In the genomic region with DNA sequence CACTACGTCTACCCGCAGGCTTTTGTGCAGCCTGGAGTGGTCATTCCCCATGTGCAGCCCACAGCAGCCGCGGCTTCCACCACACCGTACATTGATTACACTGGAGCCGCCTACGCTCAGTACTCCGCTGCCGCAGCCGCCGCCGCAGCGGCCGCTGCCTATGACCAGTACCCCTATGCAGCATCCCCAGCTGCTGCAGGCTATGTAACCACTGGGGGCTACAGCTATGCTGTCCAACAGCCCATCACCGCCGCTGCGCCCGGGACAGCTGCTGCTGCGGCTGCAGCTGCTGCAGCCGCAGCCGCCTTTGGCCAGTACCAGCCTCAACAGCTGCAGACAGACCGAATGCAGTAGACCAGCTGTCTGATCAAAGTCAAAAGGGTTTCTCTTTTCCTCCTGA, we compare ENCODE assay signal across 11 mouse cellular contexts. TPM values are rescaled to one million over a fixed set of nuclear protein-coding genes. Genes with fewer than 3 reads are reported as not detected.
DNase-seq lines count a peak whose midpoint lies in the region; ATAC-seq and TF ChIP-seq lines count a peak whose summit lies in the region.
"Had no signal": no experiment of that assay in that cellular context is flagged by ENCODE, and none has a peak within 500 bp of the region (broad histone marks: within the 10 kb centered on the region; RNA-seq: fewer than 3 reads in every experiment).

No protein-coding gene starts in this region.

- H3K36me3 ChIP-seq in heart, embryonic 10.5 days = peaks cover 32% of the 10 kb centered on the region
- H3K36me3 ChIP-seq in lung, embryonic 14.5 days (ENCODE audit: insufficient read depth) = no peaks in the 10 kb centered on the region
- 0 out of 2 replicates have a peak, but pooled peaks cover 3% of the 10 kb centered on the region for H3K36me3 ChIP-seq in neural tube, embryonic 14.5 days (ENCODE audit: control insufficient read depth, insufficient read depth, low read length)
- H3K36me3 ChIP-seq: embryonic facial prominence, embryonic 13.5 days had no signal

- no peak; the same call in 1 of the 2 replicates for ATAC-seq in lung, embryonic 14.5 days (ENCODE audit: insufficient read depth)
- ATAC-seq in neural tube, embryonic 14.5 days (ENCODE audit: low read depth) = no peak

- peak overlapping the region; percentile 33; the same call in 1 of the 2 replicates for H3K4me2 ChIP-seq in lung, embryonic 14.5 days
- peak overlapping the region; percentile 18; the same call in 1 of the 2 replicates for H3K4me2 ChIP-seq in neural tube, embryonic 14.5 days (ENCODE audit: low read depth, low read length)
- H3K4me2 ChIP-seq: embryonic facial prominence, embryonic 13.5 days had no signal

- peak overlapping the region; percentile 89 for H3K27ac ChIP-seq in heart, embryonic 10.5 days
- H3K27ac ChIP-seq in lung, embryonic 14.5 days (ENCODE audit: low read depth) = no peak overlapping the region
- no peak overlapping the region for H3K27ac ChIP-seq in neural tube, embryonic 14.5 days (ENCODE audit: low read depth, low read length)
- H3K27ac ChIP-seq: embryonic facial prominence, embryonic 13.5 days had no signal

- no peaks in the 10 kb centered on the region for H3K9me3 ChIP-seq in heart, embryonic 10.5 days
- H3K9me3 ChIP-seq in lung, embryonic 14.5 days (ENCODE audit: low read depth, low read length) = no peaks in the 10 kb centered on the region
- H3K9me3 ChIP-seq in neural tube, embryonic 14.5 days (ENCODE audit: control insufficient read depth, low read length) = no peaks in the 10 kb centered on the region
- H3K9me3 ChIP-seq: embryonic facial prominence, embryonic 13.5 days had no signal

- H3K27me3 ChIP-seq in heart, embryonic 10.5 days (ENCODE audit: insufficient read depth, poor library complexity, severe bottlenecking) = no peaks in the 10 kb centered on the region
- H3K27me3 ChIP-seq in lung, embryonic 14.5 days (ENCODE audit: insufficient read depth, low read length) = no peaks in the 10 kb centered on the region
- no peaks in the 10 kb centered on the region for H3K27me3 ChIP-seq in neural tube, embryonic 14.5 days (ENCODE audit: control insufficient read depth, insufficient read depth, low read length)

- no peak for TF ChIP-seq CTCF in lung, embryonic 14.5 days (IDR thresholded peaks at IDR 0.05; ENCODE audit: low read depth)

- H3K9ac ChIP-seq in lung, embryonic 14.5 days = no peak overlapping the region
- H3K9ac ChIP-seq in neural tube, embryonic 14.5 days (replicated peaks; ENCODE audit: low read depth, low read length) = no peak overlapping the region
- H3K9ac ChIP-seq: embryonic facial prominence, embryonic 13.5 days had no signal

- DNase-seq in heart, embryonic 10.5 days (ENCODE audit: low spot score) = peak; percentile 70
- no peak for DNase-seq in heart, adult 18-20 months
- peak; percentile 37 for DNase-seq in lung, embryonic 14.5 days
- no peak for DNase-seq in lung, postnatal 36 days
- peak; percentile 17 for DNase-seq in heart, postnatal 4 days
- no peak for DNase-seq in layer of hippocampus, adult 18-20 months (ENCODE audit: low spot score in 2 of 2)
- no peak for DNase-seq in thymus, postnatal 0 days (ENCODE audit: low spot score)
- DNase-seq: cerebellum, adult 18-20 months; kidney, postnatal 10 days had no signal

- no peak overlapping the region for H3K4me3 ChIP-seq in heart, embryonic 10.5 days
- H3K4me3 ChIP-seq in lung, embryonic 14.5 days (ENCODE audit: low read depth, low read length) = no peak overlapping the region
- no peak overlapping the region for H3K4me3 ChIP-seq in neural tube, embryonic 14.5 days (ENCODE audit: low read depth, low read length)
- H3K4me3 ChIP-seq: embryonic facial prominence, embryonic 13.5 days had no signal

- peaks cover 23% of the 10 kb centered on the region for H3K4me1 ChIP-seq in heart, embryonic 10.5 days
- no peaks in the 10 kb centered on the region for H3K4me1 ChIP-seq in lung, embryonic 14.5 days (ENCODE audit: insufficient read depth)
- H3K4me1 ChIP-seq in neural tube, embryonic 14.5 days (ENCODE audit: control insufficient read depth, insufficient read depth, low read length) = no peaks in the 10 kb centered on the region
- H3K4me1 ChIP-seq: embryonic facial prominence, embryonic 13.5 days had no signal

- WGBS in heart, embryonic 10.5 days = 71% methylated on average over 22 of the region's 22 CpGs
- 51% methylated on average over 22 of the region's 22 CpGs for WGBS in lung, embryonic 14.5 days
- 70% methylated on average over 22 of the region's 22 CpGs for WGBS in neural tube, embryonic 14.5 days

RNA-seq across cellular contexts. Expression of a gene that starts 10.7 kb away (rescaled TPM):
- 22.9 and 36.8 TPM in 2 replicates for polyA plus RNA-seq in heart, embryonic 10.5 days (2016; fragmentation: Nextera tagmentation; extraction: Ambion mirVana)
- total RNA-seq in heart, adult 18-20 months (2021) = 100 to 1,000 TPM; 193 to 194 TPM
- polyA plus RNA-seq in lung, embryonic 14.5 days (2014; fragmentation: Nextera tagmentation; extraction: Ambion mirVana) = 2.2 and 2.7 TPM in 2 replicates
- total RNA-seq in heart, postnatal 4 days (2021) = 100 to 1,000 TPM; 262 to 288 TPM
- 2.7 and 3.5 TPM in 2 replicates for polyA plus RNA-seq in neural tube, embryonic 14.5 days (2014; fragmentation: Nextera tagmentation; extraction: Ambion mirVana)
- 10 to 100 TPM; 21.8 to 22.1 TPM for total RNA-seq in layer of hippocampus, adult 18-20 months (2021)
- 1.6 and 3.5 TPM in 2 replicates for polyA plus RNA-seq in thymus, postnatal 0 days (2015; fragmentation: Nextera tagmentation; extraction: Ambion mirVana)

Comparison
In these comparisons a context has a peak if more than half of its experiments do, and no peak if none do; other contexts are left out.
1. DNase-seq: peak in heart, embryonic 10.5 days (single experiment), lung, embryonic 14.5 days (single experiment) and heart, postnatal 4 days (single experiment); none in heart, adult 18-20 months (0 of 2), lung, postnatal 36 days (single experiment), layer of hippocampus, adult 18-20 months (0 of 2) and thymus, postnatal 0 days (single experiment).